Mouse (Mus musculus): ENCODE measurements at regions not wholly inside any gene's neighbourhood (a gene's known extent, or its start where the extent isn't known, plus 50 kb on each side); places are given as distances from the start of the nearest gene placed in this dataset.

- Histone ChIP-seq H3K27me3 (ENCODE audit: control insufficient read depth, insufficient read depth, low read length) (no peaks in the 10 kb centered on the region), H3K27ac (ENCODE audit: control insufficient read depth, insufficient read depth, low read depth, low read length) (no peak overlapping the region), H3K36me3 (ENCODE audit: control insufficient read depth, insufficient read depth, low read length) (no peaks in the 10 kb centered on the region), H3K4me1 (ENCODE audit: control insufficient read depth, insufficient read depth, low read length) (no peaks in the 10 kb centered on the region), H3K4me3 (ENCODE audit: control insufficient read depth, low read depth, low read length) (no peak overlapping the region)
- TF ChIP-seq CTCF (IDR thresholded peaks at IDR 0.05; ENCODE audit: control insufficient read depth, insufficient read depth, insufficient replicate concordance, low read depth, low read length) (no peak), POLR2A (IDR thresholded peaks at IDR 0.05; ENCODE audit: control insufficient read depth, low read depth, low read length) (no peak)
Measured at GRCm38 (mm10) chr4:9081701-9082562, 843.1 kb upstream of the Car8 start.

- no peaks in the 10 kb centered on the region for H3K4me1 ChIP-seq (ENCODE audit: control insufficient read depth, insufficient read depth, low read length)
- TF ChIP-seq POLR2A (IDR thresholded peaks at IDR 0.05; ENCODE audit: control insufficient read depth, low read depth, low read length) (no peak), CTCF (IDR thresholded peaks at IDR 0.05; ENCODE audit: control insufficient read depth, insufficient read depth, insufficient replicate concordance, low read depth, low read length) (no peak)
- H3K27ac ChIP-seq (ENCODE audit: control insufficient read depth, insufficient read depth, low read depth, low read length), result no peak overlapping the region
- H3K36me3 ChIP-seq (ENCODE audit: control insufficient read depth, insufficient read depth, low read length), result no peaks in the 10 kb centered on the region
- H3K4me3 ChIP-seq (ENCODE audit: control insufficient read depth, low read depth, low read length), result no peak overlapping the region
- no peaks in the 10 kb centered on the region for H3K27me3 ChIP-seq (ENCODE audit: control insufficient read depth, insufficient read depth, low read length)
Measured at GRCm38 (mm10) chr4:9080821-9081493, 842.1 kb upstream of the Car8 start.

- Histone ChIP-seq H3K36me3 (ENCODE audit: control insufficient read depth, insufficient read depth, low read length) (no peaks in the 10 kb centered on the region), H3K4me1 (ENCODE audit: control insufficient read depth, insufficient read depth, low read length) (no peaks in the 10 kb centered on the region), H3K27ac (ENCODE audit: control insufficient read depth, insufficient read depth, low read depth, low read length) (no peak overlapping the region), H3K4me3 (ENCODE audit: control insufficient read depth, low read depth, low read length) (no peak overlapping the region), H3K27me3 (ENCODE audit: control insufficient read depth, insufficient read depth, low read length) (no peaks in the 10 kb centered on the region)
- TF ChIP-seq POLR2A (IDR thresholded peaks at IDR 0.05; ENCODE audit: control insufficient read depth, low read depth, low read length) (no peak), CTCF (IDR thresholded peaks at IDR 0.05; ENCODE audit: control insufficient read depth, insufficient read depth, insufficient replicate concordance, low read depth, low read length) (no peak)
Measured at GRCm38 (mm10) chr4:9079828-9080245, 841.0 kb upstream of the Car8 start.

GRCm38 (mm10) chr4:9074447-9074846 is 835.6 kb upstream of the Car8 start:
- Histone ChIP-seq H3K27me3 (ENCODE audit: control insufficient read depth, insufficient read depth, low read length) (no peaks in the 10 kb centered on the region), H3K27ac (ENCODE audit: control insufficient read depth, insufficient read depth, low read depth, low read length) (no peak overlapping the region), H3K4me1 (ENCODE audit: control insufficient read depth, insufficient read depth, low read length) (no peaks in the 10 kb centered on the region)

GRCm38 (mm10) chr4:9073736-9074428 is 835.0 kb upstream of the Car8 start:
- Histone ChIP-seq H3K36me3 (ENCODE audit: control insufficient read depth, insufficient read depth, low read length) (no peaks in the 10 kb centered on the region), H3K4me3 (ENCODE audit: control insufficient read depth, low read depth, low read length) (no peak overlapping the region), H3K27me3 (ENCODE audit: control insufficient read depth, insufficient read depth, low read length) (no peaks in the 10 kb centered on the region), H3K4me1 (ENCODE audit: control insufficient read depth, insufficient read depth, low read length) (no peaks in the 10 kb centered on the region), H3K27ac (ENCODE audit: control insufficient read depth, insufficient read depth, low read depth, low read length) (no peak overlapping the region)
- TF ChIP-seq CTCF (IDR thresholded peaks at IDR 0.05; ENCODE audit: control insufficient read depth, insufficient read depth, insufficient replicate concordance, low read depth, low read length), result no peak
- no peak for TF ChIP-seq POLR2A (IDR thresholded peaks at IDR 0.05; ENCODE audit: control insufficient read depth, low read depth, low read length)

More at GRCm38 (mm10) chr4:9074447-9074846, 835.6 kb upstream of the Car8 start:
- Histone ChIP-seq H3K36me3 (ENCODE audit: control insufficient read depth, insufficient read depth, low read length) (no peaks in the 10 kb centered on the region), H3K4me3 (ENCODE audit: control insufficient read depth, low read depth, low read length) (no peak overlapping the region)
- TF ChIP-seq CTCF (IDR thresholded peaks at IDR 0.05; ENCODE audit: control insufficient read depth, insufficient read depth, insufficient replicate concordance, low read depth, low read length) (no peak), POLR2A (IDR thresholded peaks at IDR 0.05; ENCODE audit: control insufficient read depth, low read depth, low read length) (no peak)

- TF ChIP-seq CTCF (IDR thresholded peaks at IDR 0.05; ENCODE audit: control insufficient read depth, insufficient read depth, insufficient replicate concordance, low read depth, low read length) (no peak), POLR2A (IDR thresholded peaks at IDR 0.05; ENCODE audit: control insufficient read depth, low read depth, low read length) (no peak)
- Histone ChIP-seq H3K4me1 (ENCODE audit: control insufficient read depth, insufficient read depth, low read length) (no peaks in the 10 kb centered on the region), H3K27me3 (ENCODE audit: control insufficient read depth, insufficient read depth, low read length) (no peaks in the 10 kb centered on the region), H3K4me3 (ENCODE audit: control insufficient read depth, low read depth, low read length) (no peak overlapping the region), H3K36me3 (ENCODE audit: control insufficient read depth, insufficient read depth, low read length) (no peaks in the 10 kb centered on the region), H3K27ac (ENCODE audit: control insufficient read depth, insufficient read depth, low read depth, low read length) (no peak overlapping the region)
Measured at GRCm38 (mm10) chr4:9072321-9072720, 833.5 kb upstream of the Car8 start.

GRCm38 (mm10) chr4:9067874-9068273 is 829.0 kb upstream of the Car8 start:
- Histone ChIP-seq H3K27ac (ENCODE audit: control insufficient read depth, insufficient read depth, low read depth, low read length) (no peak overlapping the region), H3K4me1 (ENCODE audit: control insufficient read depth, insufficient read depth, low read length) (no peaks in the 10 kb centered on the region), H3K36me3 (ENCODE audit: control insufficient read depth, insufficient read depth, low read length) (no peaks in the 10 kb centered on the region), H3K27me3 (ENCODE audit: control insufficient read depth, insufficient read depth, low read length) (no peaks in the 10 kb centered on the region), H3K4me3 (ENCODE audit: control insufficient read depth, low read depth, low read length) (no peak overlapping the region)
- no peak for TF ChIP-seq POLR2A (IDR thresholded peaks at IDR 0.05; ENCODE audit: control insufficient read depth, low read depth, low read length)
- TF ChIP-seq CTCF (IDR thresholded peaks at IDR 0.05; ENCODE audit: control insufficient read depth, insufficient read depth, insufficient replicate concordance, low read depth, low read length), result no peak

All from testis, adult 2 months (tissue).